Mouse (Mus musculus) mouse embryonic stem cell (cell line): ENCODE measurements around the gene AW011738.

ENCODE experiments used
- in situ Hi-C, 2 experiments: fragments of 300-500 bp; cut with MboI; formaldehyde crosslinking; loops; 1 replicate in 1 of 2; 3 replicates in 1 of 2; pipeline ENCODE4 v1.14.3; 2019 to 2020; ENCODE audit warnings: low sequenced_read_pairs in 2 of 2, low pct_unique_long_range_greater_than_20kb in 1 of 2, mixed read lengths in 1 of 2; ENCODE audit not compliant: unreplicated experiment in 1 of 2

The AW011738 gene

DNA sequence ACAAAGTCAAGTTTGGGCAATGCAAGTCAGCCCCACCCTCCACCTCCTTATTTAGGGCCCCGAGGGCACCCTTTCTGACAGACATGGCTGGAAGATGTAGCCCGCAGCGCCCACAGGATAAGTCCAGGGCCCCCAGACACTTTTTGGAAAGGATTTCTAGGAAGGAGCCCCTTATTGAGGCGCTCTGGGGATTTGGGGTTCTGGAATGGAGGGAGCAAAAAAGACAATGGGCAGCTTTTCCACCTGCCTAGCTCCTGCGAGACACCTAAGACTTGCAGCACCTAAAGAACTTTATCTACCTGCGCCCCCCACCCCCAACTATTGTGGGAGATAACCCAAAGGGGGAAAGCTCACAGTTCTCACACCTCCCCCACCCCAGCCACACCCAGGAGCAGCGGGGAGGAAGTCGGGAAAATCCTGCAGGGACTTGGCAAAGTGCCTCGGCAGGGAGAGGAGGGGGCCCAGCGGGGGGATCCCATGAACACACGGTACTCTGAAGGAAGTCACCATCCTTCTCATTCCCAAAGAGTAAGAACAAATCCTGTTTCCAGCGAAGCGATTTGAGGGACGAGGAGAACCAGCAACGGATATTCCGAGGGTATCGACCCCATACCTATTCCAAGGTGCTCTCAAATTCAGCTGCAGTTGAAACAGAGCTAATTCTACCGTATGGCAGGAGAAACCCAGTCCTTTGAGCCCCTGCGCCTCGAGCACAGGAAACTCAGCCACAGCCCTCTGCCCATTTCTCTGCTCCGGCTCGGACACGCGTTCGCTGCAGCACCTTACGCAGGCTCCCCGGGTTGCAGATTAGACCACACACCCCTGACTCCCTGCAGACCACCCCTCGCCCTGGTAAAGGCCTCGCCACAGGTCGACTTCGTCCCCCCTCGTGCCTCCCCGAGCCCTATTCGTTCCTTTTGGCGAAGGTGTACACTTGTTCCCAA lies 6.9 kb upstream of the AW011738 start:
- in situ Hi-C loops, result no loop called here

DNA sequence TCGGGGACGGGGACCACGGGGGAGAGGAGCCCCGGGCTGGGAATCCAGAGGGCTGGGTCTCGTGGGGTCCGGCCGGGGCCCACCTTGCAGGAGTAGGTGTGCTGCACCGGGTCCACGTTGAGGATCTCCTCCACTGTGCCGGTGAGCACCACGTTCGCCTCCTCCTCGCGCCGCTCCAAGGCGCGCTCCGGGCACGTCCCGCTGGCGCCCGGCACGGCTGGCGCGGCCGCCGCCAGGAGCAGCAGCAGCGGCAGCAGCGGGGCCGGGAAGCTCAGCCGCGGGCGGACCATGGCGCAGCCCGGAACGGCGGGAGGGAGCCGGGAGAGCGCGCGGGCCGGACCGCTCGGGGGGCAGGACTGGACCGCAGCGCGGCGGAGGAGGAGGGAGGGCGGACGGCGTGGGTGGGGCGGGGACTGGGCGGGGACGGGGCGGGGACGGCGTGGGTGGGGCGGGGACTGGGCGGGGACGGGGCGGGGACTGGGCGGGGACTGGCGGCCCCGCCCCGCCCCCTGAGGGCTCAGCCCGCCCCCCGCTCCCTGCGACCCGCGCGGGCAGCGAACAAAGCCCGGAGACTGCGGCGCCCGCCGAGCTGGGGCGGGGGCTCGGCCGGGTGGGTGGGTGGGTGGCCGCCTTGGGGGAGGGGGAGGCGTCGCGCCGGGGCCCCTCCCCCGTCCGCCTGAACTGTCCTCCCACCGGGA lies 5.8 kb upstream of the AW011738 start, which contains the start of gene Agrn:
TSS of gene Agrn (minus strand) at position 358 of the 698 bp plus-strand sequence.
- in situ Hi-C loops, result no loop called here

DNA sequence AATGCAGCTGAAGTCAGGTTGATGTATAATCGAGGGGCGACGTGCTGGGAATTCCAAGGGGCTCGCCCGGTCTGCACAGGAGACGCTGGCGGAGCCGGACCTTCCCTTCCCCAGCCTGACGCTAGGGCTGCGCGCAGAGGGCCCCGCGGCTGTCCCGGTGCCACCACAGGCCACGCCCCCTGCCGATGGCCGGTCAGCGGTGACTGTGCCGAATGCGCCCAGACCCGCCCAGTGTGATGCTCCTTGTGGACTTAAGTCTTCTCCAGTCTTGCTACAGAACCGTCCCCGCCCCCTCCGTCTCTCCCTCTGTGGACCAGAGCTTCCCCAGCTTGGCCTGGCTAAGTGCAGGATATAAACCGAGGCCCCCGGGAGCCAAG lies 5.3 kb upstream of the AW011738 start:
- in situ Hi-C loops, result no loop called here

DNA sequence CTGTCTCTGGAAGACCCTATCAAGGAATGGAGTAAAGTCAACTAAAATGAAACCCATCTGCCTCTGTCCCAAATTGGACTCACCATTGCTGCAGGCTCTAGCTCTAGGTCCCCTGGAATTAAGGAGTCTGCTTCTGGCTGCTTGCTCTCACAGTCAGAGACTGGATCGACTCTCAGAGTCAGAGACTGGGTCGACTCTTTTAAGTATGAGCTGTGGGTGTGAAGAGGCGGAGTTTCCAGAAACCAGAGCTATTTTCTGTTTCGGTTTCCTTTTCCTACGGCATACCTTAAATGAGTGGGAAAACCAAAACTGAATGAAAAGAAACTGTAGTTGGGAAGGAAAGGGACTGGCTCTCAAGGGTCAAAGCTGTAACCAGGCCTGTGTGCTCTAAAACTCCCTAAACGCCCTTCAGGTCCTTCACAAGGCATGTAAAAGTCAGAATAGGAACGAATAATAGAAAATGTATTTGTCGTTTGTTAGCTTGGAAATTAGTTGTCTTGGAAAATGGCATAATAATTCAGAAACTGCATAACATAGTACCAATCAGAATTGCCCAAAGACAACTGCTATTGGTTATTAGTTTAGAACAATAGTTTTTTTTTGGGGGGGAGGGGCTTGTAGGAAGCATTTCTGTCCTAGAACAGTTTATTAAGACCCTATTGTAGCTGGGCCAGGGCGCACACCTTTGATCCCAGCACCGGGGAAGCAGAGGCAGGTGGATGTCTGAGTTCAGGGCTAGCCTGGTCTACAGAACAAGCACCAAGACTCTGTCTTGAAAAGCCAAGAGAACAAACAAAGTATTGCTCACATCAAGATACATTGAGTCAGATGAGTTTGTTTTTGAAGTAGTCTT lies 2.3 kb upstream of the AW011738 start, which contains the start of gene Isg15:
TSS of gene Isg15 (minus strand) at position 196 of the 853 bp plus-strand sequence.
- in situ Hi-C loops, result no loop called here

DNA sequence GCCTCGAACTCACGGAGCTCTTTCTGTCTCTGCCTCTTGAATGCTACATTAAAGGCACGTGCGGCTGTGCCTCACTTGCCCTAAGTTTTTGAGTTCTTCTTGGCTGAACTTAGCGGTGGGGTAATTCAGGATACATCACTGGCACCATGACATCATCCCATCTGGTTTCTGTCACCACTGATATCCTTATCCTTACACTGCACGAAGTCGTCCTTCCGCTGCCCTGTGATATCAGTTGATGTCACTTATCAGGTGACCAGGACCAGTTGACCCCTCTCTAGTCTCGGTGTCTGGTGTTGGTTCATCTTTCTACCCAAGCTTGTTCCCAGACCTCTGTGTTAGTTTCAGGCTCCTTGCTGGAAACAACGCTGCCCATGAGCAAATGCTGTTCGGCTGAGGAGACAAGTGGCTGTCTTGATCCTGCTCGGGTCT lies 626 bp upstream of the AW011738 start:
- in situ Hi-C loops, result no loop called here

DNA sequence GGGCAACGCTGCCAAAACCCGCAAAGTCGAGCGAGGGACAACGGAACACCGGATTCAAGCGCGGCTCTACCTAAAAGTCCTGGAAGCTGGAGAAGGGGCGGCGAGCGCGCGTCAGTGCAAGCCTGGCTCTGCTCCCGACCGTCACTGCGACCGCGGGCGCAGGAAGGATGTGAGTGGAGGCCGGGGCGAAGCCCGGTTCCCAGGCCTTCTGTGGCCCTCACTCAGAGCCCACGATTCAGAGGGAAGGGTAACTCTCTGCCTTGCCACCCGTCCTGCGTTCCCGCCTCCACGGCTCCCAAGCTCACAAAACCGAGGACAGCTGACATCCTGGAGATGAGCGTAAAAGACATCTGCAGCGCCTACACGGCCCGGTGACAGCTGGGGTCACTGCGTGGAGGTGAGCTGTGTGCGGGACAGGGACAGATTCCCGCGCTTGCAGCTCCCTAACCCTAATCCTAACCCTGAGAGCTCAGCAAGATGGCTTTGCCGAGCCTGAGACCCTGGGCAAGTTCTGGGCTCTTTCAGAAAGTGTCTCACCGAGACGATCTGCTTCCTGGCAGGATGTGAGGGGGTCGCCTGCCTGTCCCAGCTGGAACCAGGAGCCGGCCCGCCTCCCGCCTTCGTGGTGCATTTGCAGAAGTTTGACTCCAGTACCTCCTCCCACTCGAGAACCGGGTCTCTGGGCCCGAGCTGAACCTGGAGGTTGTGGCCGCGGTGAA lies 468 bp downstream of the AW011738 start:
- in situ Hi-C loops, result no loop called here

DNA sequence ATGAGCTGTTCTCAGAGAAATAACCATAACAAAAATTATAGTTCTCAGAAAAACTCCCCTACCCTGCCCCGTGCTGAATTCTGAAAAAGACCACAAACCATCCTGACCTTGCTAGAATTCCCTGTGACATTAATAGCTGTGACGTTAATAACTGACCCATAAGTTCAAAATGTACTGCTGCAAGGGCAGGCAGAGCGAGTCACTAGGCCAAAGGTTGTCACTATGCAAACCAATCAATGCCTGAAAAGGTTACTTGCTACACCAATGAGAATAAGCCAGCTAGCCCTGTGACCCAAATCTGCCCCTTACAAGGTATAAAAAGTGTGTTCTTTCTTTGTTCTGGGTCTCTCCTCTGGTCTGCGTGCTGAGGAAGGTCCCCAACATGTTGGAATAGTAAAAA lies 5.8 kb downstream of the AW011738 start:
- in situ Hi-C loops, result no loop called here

DNA sequence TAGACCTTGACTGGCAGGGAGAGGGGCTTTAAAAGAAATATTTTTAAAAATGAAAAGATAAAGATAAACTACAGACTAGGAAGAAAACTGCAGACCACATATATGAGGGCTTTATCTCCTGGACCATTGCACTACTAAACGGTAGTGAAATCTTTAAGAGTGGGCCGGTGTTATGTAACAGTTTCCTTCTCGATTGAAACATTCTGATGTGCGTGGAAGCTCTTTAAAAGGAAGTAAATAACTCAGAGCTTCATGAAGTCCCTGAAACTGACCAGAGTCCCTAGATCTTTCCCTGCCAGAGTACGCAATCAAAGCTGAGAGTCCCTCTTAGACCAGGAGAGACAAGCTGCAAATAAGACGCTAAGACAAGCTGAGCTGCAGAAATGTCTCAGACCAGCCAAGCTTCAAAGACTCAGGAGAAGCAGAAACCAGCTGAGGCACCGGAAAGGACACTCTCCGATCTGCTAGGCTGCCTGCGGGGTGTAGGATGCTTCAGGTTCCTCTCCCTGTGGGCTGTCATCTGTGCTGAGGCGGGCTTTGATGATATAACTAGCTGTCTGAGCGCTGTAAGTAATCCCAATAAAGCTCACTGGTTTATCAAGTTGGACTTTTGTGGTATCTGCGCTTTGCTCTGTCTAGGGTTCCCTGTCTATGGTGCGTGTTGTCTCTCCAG lies 7.0 kb downstream of the AW011738 start:
- in situ Hi-C loops, result no loop called here

DNA sequence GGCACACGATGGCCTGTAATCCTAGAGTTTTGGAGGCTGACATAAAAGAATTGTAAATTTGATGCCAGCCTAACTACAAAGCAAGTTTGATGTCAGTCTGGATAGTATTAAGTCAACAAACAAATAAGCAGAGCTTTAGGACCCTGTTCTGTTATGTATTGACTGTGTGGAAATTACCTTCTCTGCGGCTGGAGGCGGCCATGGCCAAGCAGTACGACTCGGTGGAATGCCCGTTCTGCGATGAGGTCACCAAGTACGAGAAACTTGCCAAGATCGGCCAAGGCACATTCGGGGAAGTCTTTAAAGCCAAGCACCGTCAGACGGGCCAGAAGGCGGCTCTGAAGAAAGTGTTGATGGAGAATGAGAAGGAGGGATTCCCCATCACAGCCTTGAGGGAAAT lies 10.0 kb downstream of the AW011738 start:
- in situ Hi-C loops, result no loop called here

DNA sequence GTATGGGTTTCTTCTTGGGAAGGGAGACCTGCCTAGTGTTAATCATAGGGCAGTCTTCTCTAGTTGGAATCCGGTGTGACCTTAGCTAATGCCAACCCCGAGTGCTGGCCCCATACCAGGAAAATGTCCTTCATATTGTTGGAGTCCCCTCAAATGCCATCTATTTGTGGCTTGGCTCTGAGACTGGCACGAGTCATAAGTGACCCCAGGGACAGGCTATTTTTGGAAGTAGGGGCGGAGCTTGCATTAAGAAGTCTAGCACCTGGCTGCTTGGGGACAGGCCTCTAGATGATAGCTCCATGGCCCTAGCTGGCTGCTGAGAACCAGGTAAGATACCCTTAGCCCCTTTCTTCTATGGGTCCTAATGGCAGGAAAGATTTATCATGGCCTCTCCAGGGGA lies 12.5 kb downstream of the AW011738 start, which contains the start of gene Perm1:
TSS of gene Perm1 (plus strand) at position 220 of the 400 bp plus-strand sequence.
- in situ Hi-C loops, result no loop called here

DNA sequence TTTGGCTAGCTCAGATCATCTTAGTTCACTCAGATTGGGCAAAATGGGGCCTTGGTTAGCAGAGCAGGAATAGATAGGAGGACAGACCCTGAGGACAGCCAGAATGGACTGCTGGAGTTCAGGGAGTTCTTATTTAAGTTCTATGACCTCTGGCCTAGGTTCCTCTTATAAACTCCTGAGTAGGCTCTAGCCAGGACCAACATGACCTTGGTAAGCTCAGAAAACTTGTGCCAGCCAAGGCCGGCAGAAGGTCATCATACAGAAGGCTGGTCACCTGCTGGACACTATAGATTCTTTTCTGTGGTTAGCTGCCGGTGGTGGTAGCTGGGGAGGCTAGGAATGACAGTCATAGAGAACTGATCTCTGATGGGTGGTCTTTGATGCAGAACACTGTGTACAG lies 13.1 kb downstream of the AW011738 start:
- in situ Hi-C loops, result no loop called here

DNA sequence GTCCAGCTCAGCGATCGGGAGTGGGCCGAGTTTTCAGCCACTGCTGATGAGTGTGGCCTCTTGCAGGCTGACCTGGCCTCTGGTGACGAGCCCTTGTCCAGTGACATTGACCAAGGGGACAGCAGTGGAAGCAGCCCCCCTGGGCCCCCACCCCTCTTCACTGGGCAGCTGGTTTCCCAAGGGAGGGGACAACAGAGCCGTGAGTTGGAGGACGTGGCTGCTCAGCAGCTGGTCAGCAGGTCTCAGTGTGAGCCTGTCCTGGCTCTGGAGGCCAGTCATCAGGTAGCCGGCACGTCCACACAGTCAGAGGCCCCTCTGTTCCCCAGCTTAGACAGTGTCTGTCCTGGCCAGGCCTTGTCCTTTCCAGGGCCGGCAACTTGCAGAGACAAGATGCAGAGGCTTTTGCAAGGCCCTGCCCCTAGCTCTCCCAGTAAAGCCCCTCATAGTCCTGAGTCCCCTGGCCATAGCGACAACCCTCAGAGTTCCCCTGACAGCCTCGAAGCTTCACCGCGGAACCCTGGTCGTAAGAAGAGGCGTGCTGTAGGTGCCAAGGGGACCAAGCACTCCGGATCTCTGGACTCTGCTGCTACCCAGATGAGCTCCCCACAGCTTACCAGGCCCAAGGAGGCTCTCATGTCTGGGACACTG lies 14.0 kb downstream of the AW011738 start:
- in situ Hi-C loops, result no loop called here

DNA sequence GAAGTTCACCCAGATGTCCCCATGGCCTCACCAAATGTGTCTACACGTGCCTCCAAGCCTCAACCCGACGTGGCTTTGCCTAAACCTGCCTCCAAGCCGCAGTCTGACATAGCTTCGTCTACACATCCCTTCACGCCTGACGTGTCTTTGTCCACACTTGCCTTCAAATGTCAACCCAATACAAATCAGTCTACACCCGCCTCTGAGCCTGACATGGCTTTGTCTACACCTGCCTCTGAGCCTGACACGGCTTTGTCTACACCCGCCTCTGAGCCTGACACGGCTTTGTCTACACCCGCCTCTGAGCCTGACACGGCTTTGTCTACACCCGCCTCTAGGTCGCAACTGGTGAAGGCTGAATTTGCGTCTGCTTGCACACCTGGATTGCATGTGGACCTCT lies 14.7 kb downstream of the AW011738 start:
- in situ Hi-C loops, result no loop called here

DNA sequence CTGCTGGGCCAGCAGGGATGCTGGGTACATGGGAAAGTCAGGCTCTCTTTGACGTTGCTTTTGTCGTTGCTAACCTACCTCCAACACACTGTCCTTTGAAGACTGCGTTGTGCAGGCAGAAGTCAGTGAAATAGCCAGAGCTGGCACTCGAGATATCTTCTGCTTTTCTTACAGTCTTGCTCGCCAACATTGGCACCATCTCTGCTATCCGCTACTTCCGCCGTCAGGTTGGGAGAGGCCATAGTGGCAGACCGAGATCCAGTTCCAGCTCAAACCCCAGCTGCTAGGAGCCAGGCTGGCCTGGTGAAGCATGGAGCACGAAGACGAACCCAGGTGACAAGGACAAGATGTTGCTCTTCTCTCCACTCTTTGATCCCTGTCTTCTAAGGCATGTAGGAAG lies 16.8 kb downstream of the AW011738 start:
- in situ Hi-C loops, result loop anchor here in 1 of 2 experiments (5.0 kb wide), 1 partner anchor 93 kb away; no protein-coding TSS in a partner anchor

DNA sequence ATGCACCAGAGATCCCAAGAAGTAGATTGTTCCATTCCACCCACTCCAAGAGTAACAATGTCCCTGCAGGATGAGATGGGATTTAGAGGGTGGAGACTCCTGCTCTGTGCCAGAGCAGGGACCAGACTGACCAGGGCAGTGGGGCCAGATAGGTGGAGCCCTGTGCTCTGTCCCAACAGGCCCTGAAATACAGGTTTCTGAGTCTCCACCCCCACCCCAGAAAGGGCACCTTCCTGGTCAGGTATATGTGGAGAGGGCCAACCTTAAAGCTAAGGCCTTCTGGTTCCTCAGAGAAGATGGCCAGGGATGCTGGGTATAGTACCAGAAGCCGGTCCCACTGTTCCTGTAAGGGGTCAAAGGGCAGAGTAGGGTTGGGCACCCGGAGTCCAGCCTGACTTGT lies 21.2 kb downstream of the AW011738 start:
- in situ Hi-C loops, result loop anchor here in 1 of 2 experiments (5.0 kb wide), 1 partner anchor 97 kb away; no protein-coding TSS in a partner anchor

DNA sequence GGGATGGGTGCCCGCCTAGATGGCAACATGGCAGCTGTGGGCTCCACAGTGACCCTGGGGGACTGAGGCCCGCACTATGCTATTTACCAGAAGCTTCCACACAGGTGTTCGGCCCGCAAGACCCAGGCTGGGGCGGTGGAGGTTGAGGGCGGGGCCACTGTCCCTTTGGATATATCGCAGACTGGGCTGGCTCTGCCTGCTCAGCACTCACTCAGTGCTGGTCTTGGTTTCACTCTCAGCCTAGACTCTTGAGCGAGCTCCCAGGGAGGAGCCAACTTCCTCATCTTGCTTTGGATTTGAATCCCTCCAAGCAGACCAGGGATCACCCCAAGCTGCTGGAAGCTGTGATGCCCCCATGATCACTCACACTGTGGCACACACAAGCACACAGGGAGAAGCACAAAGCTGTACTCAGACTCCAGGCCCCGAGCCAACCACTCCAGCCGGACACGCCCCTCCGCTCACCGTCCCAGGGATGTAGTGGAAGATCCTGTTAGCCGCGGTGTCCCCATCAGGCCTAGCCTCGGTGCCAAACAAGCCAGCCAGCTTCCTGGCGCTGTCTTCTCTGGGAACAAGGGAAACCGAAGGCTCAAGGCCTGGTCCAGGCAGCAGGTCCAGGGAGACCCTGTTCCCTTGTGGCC lies 24.8 kb downstream of the AW011738 start:
- in situ Hi-C loops, result no loop called here
